Mouse (Mus musculus) liver, postnatal 0 days (tissue): ENCODE measurements at regions not wholly inside any gene's neighbourhood (a gene's known extent, or its start where the extent isn't known, plus 50 kb on each side); places are given as distances from the start of the nearest gene placed in this dataset.

Source experiments
- CTCF ChIP-seq: sonication (generic); IDR thresholded peaks from 2 replicates; pipeline ENCODE4 v1.5.1; 2016; ENCODE audit warnings: antibody characterized with exemption, low read depth
- EP300 ChIP-seq: IDR thresholded peaks from 2 replicates; pipeline ENCODE4 v1.6.1; 2016; ENCODE audit warnings: antibody characterized with exemption, low read depth, mild to moderate bottlenecking

DNA sequence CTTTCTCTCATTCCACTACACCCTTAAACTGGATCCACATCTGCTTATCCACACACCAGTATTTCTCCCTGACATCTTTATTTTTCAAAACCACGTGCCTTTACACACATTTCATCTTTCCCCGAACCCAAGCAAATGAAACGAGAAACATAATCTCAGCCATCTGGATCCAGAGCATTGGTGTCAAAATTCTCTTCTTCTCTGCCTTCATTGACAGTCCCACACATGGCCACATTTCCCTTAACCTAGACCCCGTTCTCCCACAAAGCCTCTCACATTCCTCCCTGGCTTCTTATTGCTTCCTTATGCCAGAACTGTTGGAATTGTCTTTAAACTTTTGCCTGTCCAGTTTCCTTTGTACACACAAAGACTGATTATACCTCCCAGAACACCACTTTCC, 514.3 kb upstream of the Adamts9 start:
- no peak for TF ChIP-seq CTCF
- no peak for TF ChIP-seq EP300
